Mouse (Mus musculus) C2C12 (cell line): ENCODE data around the gene Ugt8a.

Source experiments
- CEBPB ChIP-seq: IDR thresholded peaks from one replicate; pipeline ENCODE4 v1.6.1; 2011; ENCODE audit warnings: low read depth, mild to moderate bottlenecking, control low read depth, moderate library complexity
- CTCF ChIP-seq: IDR thresholded peaks from one replicate; pipeline ENCODE4 v1.5.1; 2011; ENCODE audit not compliant: control insufficient read depth, insufficient read depth, insufficient read length
- MAX ChIP-seq: IDR thresholded peaks from one replicate; pipeline ENCODE4 v1.6.1; 2011; ENCODE audit warnings: mild to moderate bottlenecking, control low read depth
- MYOD1 ChIP-seq: IDR thresholded peaks from one replicate; pipeline ENCODE4 v1.6.1; 2011; ENCODE audit warnings: low read depth; ENCODE audit not compliant: control insufficient read depth, insufficient read length
- MYOG ChIP-seq: IDR thresholded peaks from one replicate; pipeline ENCODE4 v1.6.1; 2011; ENCODE audit not compliant: control insufficient read depth, insufficient read length; ENCODE audit errors: extremely low read depth
- USF1 ChIP-seq: IDR thresholded peaks from one replicate; pipeline ENCODE4 v1.6.1; 2011; ENCODE audit warnings: low read depth, mild to moderate bottlenecking, control low read depth, moderate library complexity

GRCm38 (mm10) chr3:125869873-125870272 is 68.5 kb downstream of the Ugt8a start:
- TF ChIP-seq CTCF (no peak), USF1 (no peak), MAX (no peak), MYOG (no peak), CEBPB (no peak), MYOD1 (no peak)
